Mouse (Mus musculus): ENCODE measurements around the gene Tef.

The Tef gene

DNA sequence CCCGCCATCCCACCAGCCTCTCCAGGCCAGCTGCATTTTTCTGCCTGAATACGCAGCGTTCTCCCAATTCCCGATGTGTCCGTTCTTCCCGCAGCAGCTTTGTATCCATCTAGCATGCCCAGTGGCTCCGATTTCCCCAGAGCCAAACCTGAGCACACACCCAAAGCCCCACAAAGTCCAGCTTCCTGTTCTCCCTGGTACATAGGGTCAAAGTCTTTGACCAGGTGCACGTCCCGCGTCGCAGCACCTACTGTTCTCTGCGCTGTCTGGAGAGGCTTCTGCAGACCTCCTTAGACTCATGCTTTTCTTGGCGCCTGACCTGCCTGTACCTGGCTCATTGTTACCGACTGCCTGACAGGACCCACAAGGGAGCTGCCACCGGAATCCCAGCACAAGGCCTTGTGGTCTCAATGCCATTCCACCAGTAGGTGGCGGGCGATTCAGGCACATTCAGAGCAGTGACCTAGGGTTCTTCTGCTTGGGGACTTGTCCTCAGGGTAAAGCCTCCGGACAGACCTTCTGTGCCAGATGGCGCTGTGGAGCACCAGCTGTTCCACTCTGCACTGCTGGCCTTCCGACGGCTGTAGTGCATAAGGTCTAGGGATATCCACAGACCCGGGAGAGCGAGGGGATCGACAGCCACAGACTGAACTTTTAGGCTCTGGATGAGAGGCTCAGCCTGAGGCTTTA lies 29.1 kb downstream of the Tef start:
- DNase-seq: peak; percentile 90 to 91

DNA sequence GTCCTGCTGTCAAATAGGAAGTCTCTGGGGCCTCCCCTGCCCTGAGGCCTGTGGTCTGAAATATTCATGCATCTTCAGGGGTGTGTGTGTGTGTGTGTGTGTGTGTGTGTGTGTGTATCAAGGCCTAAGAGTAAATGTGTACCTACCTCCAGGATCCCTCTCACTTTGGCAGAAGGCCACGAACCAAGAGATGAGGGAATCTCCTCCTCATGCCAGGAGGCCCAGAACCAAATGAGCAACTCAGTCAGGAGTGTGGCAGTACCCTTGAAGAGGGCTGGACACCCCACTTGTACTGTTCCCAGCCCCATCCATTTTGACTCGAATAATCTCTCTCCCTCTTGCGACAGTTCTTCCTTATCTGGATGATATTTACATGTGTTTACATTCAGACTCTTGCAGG lies 30.0 kb downstream of the Tef start:
- no peak for DNase-seq

DNA sequence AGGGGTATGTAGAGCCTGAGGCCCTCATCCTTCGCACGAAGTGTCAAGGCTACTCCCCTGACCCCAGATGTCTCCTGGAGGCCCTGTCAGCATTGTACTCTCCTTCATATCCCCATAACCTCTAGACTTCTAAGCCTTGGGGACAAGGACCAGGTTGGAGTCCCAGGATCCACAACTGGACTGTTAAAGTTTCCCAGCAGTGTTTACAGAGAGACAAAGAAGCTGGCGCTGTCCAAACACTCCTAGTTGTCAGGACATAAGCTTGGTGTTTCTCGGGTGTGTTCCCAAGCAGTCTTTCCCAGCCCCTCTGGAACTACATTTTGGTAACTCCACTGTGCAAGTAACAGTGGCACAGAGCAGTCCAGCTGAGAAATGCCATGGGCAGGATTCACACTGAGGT lies 31.3 kb downstream of the Tef start:
- DNase-seq: no peak

DNA sequence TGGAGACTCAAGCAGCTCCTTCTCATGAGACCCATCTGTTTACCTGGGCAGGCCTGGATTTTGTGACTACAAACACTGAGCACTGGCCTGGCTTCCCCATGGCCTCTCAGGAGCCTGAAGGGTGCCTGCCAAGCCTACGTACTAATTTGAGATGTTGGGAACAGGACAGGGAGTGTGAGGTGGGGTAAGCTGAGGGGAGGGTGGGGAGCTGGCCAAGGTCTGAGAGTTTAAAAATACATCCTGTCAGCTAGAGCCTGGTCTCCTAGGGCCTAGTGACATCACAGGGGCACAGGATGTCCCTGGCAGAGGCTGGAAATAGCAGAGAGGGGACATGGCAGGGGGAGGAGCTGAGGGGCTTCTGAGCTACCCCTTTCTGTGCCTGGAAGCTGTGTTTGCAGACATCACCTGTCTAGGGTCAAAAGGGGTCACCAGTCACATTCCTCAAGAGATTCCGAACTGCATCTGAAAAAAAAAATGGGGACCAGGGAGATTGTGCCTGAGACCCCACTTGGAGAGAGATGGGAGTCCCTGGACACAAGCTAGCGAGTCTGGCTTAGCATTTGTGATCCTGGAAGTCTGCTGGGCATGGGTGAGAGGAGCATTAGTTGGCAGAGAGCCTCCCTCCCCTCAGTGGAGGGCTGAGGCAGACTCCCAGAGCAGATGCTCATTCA lies 32.1 kb downstream of the Tef start:
- no peak for DNase-seq

DNA sequence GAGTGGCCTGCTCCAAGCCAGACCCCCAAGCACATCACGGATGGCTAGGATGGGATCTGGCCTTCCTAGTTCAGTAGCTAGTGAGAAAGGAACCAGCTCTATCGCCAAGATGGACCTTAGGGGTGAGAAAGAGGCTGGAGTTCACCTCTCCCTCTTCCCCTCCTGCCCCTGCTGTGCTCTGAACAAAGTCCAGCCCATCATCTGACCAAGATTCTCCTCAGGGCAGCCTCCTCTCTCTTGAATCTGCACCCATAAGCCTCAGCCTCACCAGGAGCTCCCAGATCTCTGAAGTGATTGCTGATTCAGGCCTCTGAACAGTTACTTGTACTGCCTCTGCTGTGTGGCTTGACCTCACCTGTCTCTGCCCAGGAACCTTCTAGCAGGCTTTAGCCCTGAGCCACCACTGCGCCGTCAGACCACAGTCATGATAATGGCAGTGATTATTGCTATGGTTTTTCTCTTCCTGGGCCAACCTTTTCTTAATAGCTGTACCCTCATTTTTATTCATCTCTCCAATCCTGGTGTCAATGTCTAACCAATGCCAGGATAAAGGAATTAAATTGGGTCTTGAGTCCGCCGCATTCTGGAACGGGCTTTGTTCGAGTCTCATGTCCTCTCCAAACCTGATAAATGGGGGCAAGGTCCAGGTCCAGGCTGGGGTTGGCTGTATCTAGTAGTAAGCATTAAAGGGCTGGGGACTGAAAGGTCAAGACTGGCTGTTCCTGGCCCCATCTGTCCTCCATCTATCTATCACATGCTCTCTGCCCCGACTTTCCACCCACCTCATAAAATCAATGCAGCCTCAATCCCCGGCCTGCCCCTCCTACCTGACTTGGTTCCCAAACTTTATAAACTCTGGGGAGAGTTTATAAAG lies 33.0 kb downstream of the Tef start:
- DNase-seq: no peak

DNA sequence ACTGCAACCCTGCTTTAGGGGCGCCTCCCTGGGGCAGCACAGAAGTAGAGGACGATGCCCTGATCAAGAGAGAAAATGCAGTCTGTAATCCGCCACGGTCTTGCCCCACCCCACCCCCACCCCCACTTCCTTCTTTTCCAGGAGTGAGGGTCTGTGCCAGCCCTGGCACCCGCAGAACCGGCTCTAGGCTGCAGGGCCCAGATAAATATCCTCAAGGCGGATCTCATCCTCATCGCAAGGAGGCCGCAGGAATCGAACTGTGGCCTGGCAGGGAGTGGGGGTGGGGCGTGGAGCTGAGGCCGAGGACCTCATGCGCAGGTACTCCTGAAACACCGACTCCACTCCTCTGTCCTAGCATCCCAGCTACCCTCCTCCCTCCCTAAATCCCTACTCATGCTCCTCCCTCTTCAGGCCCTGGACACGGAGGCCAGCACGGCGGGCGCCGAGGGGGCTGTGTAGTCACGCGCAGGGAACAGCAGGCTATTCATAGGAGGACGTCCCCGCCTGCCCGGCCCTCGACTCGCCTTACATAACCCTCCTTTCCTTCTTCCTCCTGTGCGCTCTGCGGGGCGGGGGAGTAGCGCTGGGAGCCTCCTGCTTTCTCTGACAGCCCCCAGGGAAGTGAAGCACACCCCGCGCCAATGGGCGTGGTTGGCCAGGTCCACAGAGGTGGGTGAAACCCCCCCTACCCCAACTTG lies 34.1 kb downstream of the Tef start:
- DNase-seq: peak; percentile 22 to 24

DNA sequence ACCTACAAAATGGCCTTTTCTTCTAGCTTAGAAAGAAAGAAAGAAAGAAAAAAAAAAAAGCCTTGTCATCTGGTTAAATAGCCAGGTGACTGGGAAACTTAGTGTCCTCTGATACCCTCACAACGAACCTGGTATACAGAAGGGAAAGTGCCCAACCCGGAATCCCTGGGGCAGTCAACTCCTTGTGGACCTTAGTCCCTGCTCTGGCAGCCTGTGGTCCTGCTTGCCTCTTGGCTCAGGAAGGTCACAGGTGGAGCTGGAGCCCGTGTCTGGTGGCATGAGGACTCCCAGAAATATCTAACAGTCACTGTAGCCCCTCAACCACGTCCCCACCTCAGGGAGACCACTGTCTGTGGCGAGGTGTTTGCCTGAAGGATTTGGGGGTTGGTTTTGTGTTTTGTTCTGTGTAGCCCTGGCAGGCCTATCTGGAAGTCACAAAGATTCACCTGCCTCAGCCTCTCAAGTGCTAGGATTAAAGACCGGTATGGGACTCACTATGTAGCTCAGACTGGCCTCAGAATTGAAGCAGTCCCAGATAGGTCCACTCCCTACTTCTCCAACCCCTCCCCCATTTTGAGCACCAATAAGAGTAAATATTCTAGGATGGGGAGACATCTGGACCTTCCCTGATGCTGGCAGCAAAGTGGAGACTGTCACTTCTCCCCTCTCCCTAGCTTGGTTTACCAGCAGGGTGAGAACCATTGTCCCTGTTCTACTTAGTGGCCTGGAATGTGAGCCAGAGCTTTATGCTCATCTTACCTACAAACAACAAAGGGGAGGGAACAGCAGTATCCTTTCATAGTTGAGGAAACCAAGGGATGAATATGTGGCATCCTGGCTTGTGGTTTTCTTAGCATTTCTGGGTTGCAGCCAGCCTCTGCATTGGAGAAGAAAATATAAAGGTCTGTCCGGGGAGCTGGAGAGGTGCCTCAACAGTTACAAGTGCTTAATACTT lies 35.0 kb downstream of the Tef start:
- DNase-seq: no peak

DNA sequence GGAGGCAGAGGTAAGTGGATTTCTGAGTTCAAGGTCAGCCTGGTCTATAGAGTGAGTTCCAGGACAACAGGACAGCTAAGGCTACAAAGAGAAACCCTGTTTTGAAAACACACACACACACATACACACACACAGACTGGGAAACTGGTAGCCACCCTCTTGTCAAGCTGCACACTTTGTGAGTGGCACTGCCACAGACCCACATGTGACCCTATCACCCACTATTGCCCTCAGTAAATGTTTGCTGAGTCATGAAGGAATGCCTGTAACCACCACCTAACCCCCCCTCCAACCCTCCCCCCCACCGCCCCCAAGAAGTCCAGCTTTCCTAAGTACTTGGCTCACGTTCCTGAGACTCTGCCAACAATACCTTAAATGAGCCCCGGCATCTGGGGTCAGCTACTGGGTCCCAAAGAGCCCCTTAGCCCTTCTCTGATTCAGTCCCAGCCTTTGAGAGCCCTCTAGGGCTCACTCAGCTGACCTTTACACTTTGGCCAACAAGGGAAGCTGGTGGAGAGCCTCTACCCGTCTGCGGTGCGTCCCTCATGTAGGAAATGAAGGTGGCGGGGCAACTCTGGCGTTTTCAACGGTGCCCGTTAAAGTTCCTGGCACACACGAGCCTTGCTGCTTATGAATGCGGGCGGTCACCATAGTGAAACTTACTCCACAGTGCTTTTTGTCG lies 36.5 kb downstream of the Tef start:
- DNase-seq: no peak

DNA sequence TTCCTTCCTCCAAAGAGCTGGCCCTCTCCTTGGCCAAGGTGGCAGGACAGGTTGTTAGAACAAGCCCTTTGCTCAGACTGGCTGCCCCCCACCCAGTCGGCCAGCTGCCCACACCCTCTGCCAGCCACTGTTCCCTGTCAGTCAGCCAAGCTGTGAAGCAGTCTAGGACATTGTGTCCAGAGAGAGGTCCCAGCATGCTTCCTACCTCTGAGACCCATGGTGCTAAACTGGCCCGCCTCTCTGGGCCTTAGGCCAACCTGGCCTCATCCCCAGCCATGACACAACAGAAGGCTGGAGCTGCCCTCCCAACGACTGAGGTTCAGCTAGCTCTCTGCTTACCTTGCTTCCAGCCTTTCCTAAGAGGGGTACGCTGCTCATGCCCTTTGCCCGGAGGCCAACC lies 37.4 kb downstream of the Tef start:
- DNase-seq: no peak

DNA sequence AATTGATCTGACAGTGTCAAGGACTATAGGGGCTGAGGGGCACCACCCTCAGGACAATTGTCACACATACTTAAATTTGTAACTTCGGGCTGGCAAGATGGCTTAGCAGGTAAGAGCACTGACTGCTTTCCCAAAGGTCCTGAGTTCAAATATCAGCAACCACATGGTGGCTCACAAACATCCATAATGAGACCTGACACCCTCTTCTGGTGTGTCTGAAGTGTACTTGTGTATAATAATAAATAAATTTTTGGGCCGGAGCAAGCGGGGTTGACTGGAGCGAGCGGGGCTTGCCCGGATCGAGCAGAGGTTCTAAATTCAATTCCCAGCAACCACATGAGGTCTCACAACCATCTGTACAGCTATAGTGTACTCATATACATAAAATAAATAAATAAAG lies 38.1 kb downstream of the Tef start:
- DNase-seq: no peak

DNA sequence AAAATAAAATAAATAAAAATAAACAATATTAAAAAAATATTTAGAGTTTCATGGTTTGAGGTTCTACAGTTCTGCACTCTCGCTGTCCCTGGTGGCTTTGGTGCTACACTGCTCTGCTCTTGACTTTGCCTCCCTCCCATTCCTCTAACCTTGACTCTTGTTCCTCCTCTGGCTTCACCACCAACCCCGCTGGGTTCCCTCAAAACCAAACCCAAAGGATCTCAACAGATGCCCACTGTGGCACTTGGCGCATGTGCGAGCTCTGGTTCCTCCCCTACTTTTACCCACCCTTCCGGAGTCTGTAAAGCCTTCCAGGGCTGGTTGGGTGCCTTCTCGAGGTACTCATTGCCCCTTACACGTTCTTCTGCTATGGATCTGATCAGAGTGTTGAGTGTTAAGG lies 40.1 kb downstream of the Tef start:
- DNase-seq: no peak

DNA sequence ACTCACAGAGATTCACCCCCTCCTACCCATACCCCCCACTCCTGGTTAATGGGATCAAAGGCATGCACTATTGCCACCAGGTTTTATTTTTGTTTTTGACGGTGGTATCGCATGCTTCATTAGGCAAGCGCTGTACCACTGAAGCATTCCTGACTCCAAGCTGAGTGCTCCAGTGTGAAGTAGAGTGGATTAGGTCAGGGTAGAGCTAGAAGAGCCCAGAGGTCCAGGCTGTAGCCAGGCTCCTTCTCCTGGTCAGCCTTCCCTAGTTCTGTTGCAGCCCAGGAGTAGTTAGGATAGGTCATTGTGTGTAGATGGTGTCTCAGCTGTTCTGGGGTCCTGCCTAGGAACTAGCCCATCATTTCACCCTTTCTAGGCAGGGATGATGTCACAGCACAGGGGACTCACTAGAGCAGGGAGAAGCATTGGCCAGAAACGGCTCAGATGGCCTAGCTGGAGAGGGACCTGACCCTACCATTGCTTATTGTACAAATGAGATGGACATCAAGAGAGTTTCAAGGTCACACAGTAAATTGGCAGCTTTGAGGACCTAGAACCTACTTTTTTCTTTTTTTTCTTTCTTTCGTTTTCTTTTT lies 42.9 kb downstream of the Tef start:
- no peak for DNase-seq

DNA sequence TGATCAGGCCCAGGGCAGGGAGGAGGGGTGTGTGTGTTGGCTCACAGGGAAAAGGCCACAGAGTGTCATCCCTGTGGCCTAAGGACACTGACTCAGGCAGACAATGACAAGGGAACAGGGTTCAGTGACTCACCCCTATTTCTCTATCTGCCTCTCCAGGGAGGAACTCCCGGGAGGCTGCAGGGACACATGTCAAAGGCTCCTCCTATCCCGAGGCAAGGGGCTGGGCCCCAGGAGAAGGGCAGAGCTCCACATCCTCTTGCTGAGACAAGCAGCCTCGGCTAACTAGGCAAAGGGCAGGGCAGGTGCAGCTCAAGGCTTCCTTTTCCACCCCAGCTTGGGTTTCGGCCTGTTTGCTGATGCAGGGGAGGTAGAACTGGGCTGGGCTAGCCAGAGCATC lies 43.5 kb downstream of the Tef start:
- no peak for DNase-seq

DNA sequence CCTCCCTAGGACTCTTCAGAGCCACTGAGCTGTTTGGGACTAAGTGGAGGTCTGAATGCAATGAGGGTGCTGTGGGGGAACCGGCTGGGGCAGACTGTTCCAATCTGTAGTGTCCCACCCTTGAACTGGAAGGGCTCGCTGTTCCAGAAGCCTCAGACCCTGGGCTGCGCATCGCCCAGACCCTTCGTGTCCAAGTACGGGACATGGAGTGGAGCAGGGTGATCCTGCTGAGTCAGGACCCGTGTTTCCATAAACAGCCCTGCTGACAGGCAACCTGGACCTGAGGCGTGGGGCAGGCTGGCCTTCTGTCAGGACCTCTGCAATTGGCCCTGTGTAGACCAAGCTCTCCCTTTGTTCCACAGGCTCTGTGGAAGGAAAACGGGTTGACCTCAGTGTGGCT lies 44.5 kb downstream of the Tef start:
- DNase-seq: no peak

DNA sequence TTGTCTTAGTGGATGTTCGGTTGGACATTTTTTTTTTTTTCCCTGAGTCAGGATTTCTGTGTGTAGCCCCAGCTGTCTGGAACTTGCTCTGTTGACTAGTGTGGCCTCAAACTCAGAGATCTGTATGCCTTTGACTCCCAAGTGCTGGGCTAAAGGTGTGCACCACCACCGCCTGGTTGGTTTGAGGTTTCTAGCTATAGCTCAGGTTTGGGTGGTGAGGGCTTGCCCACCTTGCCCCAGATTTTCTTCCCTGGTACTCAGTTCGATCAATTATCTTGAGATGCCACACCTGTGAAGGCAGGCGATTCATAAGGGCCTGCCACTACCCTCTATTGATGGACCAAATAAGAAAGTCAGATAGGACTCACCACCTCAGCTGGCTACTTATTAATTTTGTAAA lies 44.9 kb downstream of the Tef start:
- DNase-seq: no peak

DNA sequence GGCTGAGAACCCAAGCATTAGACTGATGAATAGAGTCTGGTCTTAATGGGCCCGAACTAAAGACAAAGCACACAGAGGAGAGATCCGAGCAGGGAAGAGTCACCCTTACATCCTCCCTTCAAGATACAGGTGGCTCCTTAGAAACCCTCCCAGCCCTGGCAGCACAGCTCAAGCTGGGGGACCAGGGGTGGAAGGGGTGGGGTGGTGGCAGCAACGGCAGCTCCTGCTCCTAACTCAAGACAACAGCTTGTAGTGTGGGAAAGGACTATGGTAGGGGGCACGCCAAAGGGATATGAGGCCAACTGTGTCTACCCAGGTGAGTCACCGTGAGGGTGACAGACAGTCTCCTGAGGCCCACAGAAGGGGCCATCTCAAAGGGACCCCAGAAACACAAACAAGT lies 45.6 kb downstream of the Tef start:
- no peak for DNase-seq

DNA sequence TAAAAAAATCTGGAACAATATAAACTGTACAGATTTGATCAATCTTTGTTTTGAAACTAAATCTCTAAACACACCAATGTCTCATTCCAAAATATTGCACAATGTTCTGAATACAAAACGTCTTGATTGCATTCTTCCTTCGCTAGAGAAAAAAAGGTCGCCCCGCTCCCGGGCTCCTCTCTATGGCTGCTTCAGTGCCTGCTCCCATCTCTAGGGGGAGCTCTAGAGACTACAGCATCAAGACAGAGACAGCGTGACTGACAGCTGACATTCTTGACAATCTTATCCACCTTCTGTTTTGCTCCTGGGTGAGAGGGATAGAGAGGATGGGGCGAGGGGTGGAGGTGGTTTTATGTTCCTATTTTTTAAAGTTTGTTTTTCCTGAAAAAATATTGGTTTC lies 46.1 kb downstream of the Tef start:
- peak; percentile 70 to 71 for DNase-seq

DNA sequence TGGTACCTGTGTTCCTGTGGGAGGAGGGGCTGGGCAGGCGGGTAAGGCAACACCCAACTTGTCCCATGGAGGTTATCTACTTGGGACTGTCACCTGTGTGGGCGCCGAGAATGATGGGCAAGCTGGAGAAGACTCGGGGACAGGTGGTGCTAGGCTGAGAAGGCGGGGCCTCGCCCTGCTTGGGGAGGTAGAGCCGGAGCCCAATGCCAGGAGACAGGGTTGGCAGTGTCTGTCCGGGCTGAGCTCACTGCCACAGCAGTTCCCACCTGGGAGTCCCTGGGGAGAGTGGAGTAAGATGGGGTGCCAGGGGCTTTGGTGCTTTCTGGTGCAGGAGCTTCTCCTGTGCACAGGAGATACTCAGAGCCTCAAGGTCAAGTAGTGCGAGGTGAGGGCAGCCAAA lies 46.9 kb downstream of the Tef start:
- peak in 1 of 2 experiments; percentile 33 for DNase-seq

DNA sequence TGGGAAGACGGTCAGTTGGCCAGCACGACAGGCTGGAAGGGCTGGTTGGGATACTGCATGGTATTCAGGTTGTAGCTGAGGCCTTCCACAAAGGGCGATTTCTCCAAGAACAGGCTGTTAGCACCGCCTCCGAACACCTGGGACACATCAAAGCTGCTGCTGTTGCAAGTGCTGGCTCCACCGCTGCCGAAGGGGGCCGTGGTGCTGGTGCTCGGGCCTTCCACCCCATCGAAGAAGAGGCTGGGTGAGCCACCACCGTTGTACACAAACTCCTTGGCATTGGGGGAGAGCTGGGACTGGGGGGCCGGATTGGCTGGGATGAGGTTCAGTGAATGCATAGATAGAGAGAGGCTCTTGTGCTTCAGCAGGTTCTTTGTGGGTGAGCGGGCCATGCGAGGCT lies 48.5 kb downstream of the Tef start:
- DNase-seq: peak; percentile 47 to 67

DNA sequence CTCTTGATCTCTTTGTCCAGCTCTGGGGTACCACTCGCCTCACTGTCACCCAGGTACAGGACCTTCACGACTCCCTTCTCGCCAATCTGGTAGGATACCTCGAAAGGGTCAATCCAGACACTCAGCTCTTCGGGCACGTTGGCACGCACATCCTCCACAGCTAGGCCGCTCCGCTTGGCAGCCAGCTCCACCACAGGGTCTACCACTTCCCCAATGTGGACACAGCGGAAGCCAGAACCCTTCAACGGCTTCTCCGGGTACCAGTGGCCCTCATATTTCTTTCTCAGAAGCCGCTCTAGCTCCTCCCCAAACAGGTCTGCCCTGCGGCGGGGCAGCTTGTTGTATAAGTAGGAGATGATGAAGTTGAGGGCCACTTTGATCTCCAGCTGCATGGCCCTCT lies 49.2 kb downstream of the Tef start:
- peak; percentile 33 to 40 for DNase-seq

DNA sequence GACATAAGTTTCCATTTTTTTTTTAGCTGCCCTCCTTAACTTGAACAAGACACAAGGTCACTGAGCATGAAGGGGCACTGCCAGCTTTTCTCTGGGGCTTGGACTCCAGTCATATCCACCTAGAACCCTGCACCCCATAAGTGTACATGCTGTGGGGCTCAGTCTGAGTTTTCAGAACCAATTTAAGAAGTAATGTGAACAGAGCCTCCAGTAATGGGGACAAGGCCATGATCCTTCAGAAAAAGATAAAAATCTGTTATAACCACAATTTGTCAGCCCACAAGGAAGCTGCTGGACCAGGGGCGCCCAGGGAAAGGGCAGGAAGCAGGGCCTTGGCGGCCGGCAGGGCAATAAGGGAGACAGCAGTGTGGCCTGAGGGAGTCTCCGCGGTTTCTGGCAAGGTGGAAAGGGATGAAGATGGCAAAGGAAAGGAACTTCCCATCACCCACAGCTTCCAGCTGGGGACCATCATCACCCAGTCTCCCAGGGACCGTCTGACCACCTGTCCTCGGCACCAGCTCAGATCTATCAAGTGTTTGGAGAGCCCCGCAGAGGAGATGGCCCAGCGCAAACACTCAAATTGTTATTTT lies 50.3 kb downstream of the Tef start:
- DNase-seq: no peak

Data from thymus, postnatal 36 days (tissue).